Mouse (Mus musculus) adrenal gland, adult 2 months (tissue): ENCODE data around the gene C030005K15Rik. TPM values are rescaled to one million over a fixed set of nuclear protein-coding genes. Genes with fewer than 3 reads are reported as not detected.
"Not testable (repeated sequence)": the region's sequence is repeated elsewhere in the genome, so short reads cannot be mapped to it uniquely, and the experiment has no call there.

Experiments used
- DNase-seq: peaks from one replicate; pipeline ENCODE4 v3.0.0; 2021
- long read RNA-seq: library from polyadenylated mRNA; stranded (forward); transcript quantifications from one replicate; pipeline ENCODE4 v2.0.0, GENCODE M21; 2021
- polyA plus RNA-seq: library from polyadenylated mRNA; depleted of rRNA; stranded (reverse); fragments of >200 nt; gene quantifications from 2 replicates; pipeline ENCODE4 v1.2.3, GENCODE M21; 2012; rRNA removed
- total RNA-seq, 2 experiments: library from RNA; stranded (reverse); gene quantifications; 2 replicates each; pipeline ENCODE4 v1.2.3; 2021

C030005K15Rik gene
- not detected for total RNA-seq
- not detected in 2 replicates for polyA plus RNA-seq
- long read RNA-seq = 0 reads

DNA sequence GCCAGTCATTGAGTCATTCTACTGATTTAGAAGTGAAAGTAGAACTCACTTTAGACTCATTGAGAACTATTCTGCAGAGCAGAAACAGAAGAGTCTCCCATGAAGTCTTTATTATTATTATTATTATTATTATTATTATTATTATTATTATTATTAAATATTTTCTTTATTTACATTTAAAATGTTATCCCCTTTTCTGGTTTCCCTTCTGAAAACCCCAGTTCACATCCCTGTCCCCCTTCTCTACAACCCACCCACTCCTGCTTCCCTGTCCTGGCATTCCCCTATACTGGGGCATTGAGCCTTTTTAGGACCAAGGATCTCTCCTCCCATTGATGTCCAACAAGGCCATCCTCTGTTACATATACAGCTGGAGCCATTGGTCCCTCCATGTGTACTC lies at the start of gene C030005K15Rik:
C030005K15Rik (minus strand) TSS at position 101 of the 400 bp plus-strand sequence.
- not testable (repeated sequence) for DNase-seq

DNA sequence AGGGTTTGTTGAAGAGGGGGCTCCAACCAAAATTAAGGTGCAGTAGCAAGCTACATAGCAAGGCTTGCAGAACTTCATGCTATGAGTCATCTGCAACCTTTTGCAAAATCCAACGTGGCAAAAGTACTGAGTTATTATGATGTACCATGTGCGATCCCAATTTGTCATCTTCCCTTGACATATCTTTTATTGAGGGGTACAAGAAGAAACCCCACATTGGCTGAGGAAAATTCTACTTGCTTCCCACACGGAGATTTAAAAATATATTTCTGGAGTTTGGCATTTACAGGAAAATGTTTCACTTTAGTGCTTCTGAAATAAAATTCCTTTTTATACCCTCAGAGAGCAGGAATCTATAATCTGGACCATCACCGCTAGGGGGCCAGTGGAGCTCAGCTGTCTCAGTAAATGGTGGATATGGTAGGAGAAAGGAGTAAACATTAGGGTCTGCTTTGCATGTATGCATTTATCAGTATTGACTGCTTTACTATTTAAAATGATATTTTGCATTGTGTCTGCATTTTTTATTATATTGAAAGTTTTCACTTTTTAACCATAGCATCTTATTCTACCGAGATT lies 41.7 kb upstream of the C030005K15Rik start:
- no peak for DNase-seq

- DNase-seq = no peak
These were observed 27.3 kb upstream of the C030005K15Rik start for GRCm38 (mm10) chr10:97753821-97754220.

GRCm38 (mm10) chr10:97747231-97747630 lies 20.7 kb upstream of the C030005K15Rik start:
- DNase-seq = no peak

GRCm38 (mm10) chr10:97725929-97726328 lies 626 bp downstream of the C030005K15Rik start:
- DNase-seq = no peak

GRCm38 (mm10) chr10:97722709-97723108 lies 3.8 kb downstream of the C030005K15Rik start:
- no peak for DNase-seq

GRCm38 (mm10) chr10:97720625-97721024 lies 5.9 kb downstream of the C030005K15Rik start:
- no peak for DNase-seq

GRCm38 (mm10) chr10:97718021-97718420 lies 8.5 kb downstream of the C030005K15Rik start:
- no peak for DNase-seq

DNA sequence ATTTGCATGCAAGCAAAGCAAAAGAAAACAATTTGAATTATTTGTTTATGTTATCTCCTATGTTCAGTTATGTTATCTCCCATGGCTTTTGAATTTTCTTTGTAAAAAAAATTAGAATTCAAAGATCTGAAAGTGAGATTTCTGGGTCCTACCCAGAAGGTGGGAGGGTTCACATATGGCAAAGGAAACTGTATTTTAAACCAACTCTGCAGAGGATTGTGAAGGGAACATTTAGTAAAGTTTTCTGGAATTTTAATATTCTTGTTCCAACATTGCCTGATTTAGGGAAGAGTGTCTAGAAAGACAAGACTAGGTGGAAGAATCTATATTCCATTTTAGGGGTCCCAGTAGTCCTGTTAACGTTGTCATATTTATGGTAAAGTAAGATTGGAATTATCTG lies 9.3 kb downstream of the C030005K15Rik start:
- no peak for DNase-seq

- DNase-seq = no peak
These were observed 11.2 kb downstream of the C030005K15Rik start for GRCm38 (mm10) chr10:97715289-97715906.

DNA sequence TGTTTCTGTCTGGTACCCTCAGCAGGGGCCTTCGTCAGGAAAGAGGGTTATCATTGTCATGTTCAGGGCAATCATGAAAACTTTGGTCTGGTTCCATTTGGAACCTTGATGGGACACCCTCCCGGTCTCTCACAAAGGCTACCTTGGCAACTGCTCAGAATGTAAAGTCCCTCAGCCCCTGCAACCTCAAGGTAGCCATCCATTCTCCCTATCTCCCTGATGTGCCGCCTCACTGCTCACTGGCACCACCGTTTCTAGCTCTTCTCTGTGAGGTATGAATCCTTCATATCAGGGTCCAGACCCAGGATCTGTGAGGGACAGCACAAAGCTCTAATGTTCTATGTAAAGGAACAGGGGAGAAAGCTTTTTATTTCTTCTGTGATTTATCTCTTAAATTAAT lies 12.0 kb downstream of the C030005K15Rik start:
- no peak for DNase-seq

DNA sequence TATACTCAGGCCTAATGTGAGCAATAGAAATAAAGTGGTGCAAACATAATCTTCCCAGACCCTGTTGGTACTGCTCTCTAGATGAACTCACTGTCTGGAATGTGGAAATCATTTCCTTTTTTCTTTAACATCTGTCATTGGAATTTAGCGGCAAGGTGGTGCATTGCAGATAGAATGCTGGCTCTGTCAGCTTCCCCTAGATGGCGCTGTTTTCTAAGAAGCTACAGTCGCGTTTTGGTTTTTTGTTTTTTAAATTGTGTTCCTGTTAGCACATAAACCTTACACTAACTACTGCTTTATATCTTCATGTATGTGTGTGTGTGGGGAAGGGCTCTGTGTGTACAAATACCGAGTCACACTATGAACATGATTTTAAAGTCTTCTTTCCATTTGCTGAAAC lies 13.9 kb downstream of the C030005K15Rik start:
- DNase-seq = peak; percentile 11

- no peak for DNase-seq
These were observed 22.0 kb downstream of the C030005K15Rik start for GRCm38 (mm10) chr10:97704562-97704961.

GRCm38 (mm10) chr10:97702321-97702720 lies 24.2 kb downstream of the C030005K15Rik start:
- no peak for DNase-seq

GRCm38 (mm10) chr10:97693398-97694135 lies 33.0 kb downstream of the C030005K15Rik start:
- DNase-seq = no peak

DNA sequence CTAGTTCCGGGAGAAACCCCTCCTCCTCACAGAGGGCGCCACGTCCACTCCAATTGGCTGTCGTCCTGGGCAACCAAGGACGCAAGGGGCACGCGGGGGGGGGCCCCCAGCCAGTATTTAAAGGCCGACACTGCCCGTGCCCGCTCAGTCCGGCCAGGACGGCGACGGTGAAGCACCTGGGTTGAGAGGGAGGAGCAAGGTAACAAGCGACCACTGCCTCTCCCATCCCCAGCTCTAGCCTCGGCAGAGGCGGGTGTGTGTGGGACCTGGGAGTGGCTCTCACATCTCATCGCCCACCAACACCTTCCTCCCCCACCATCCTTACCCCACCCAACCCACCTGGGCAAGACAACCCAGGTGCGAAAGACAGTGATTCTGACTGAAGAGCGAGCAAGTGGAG lies 33.6 kb downstream of the C030005K15Rik start, which contains the start of gene Ccer1:
Ccer1 (plus strand) TSS at position 147 of the 400 bp plus-strand sequence.
- DNase-seq = no peak

DNA sequence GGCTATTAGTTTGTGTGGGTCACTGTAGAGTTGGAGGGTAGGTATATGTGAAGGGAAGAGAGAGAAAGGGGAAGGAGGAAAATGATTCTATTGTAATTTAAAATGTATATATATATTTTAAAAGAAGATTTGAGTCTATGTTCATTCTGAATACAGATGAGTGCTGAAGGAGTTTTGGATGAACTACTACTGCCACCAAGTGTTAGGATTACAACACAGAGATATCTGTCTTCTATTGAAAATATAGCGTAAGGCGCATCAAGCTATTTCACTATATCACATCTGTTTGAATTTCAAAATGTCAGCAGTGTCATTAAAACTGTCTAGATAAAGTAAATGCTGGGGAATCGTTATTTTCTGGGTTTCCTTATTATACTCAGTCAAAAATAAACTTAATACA lies 37.1 kb downstream of the C030005K15Rik start:
- DNase-seq = no peak

GRCm38 (mm10) chr10:97687198-97687597 lies 39.4 kb downstream of the C030005K15Rik start:
- DNase-seq = no peak

DNA sequence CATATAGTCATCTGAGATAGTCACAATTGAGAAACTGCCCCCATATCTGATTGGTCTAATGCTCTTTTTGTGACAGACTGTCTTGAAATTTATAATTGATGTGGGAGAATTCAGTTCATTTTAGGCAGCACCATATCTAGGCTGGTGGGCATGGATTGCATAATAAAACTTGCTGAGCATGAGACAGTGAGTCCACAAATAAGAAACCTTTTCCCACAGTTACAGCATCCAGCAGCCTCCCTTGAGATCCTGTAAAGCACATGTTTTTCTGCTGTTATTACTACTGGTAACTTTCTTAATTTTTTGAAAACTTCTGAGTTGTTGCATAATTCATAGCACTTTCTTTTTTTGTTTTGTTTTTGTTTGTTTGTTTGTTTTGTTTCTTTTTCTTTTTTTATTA lies 43.6 kb downstream of the C030005K15Rik start:
- no peak for DNase-seq
